Mouse (Mus musculus) limb, embryonic 11.5 days (tissue): ENCODE data around the gene Frs3. TPM values are rescaled to one million over a fixed set of nuclear protein-coding genes. Genes with fewer than 3 reads are reported as not detected.
"Not testable (repeated sequence)": the region's sequence is repeated elsewhere in the genome, so short reads cannot be mapped to it uniquely, and the experiment has no call there.

Experiments used
- ATAC-seq: fragments of 200-750 bp; cut with Nextera tagmentation; 2 replicates; pipeline ENCODE4 v1.8.0; 2017; ENCODE audit warnings: low read depth; ENCODE audit not compliant: insufficient number of reproducible peaks, low FRiP score, low TSS enrichment
- DNase-seq: peaks from one replicate; pipeline ENCODE4 v3.0.0-alpha.2; 2015; ENCODE audit warnings: low spot score
- H3K27ac ChIP-seq: fragments of 300-500 bp; sonication (generic); replicated peaks from 2 replicates; pipeline ENCODE4 v1.5.1; 2014; ENCODE audit warnings: low read depth, mild to moderate bottlenecking, low read length
- H3K27me3 ChIP-seq: fragments of 300-500 bp; sonication (generic); 2 replicates; pipeline ENCODE4 v1.6.1; 2014; ENCODE audit warnings: mild to moderate bottlenecking, low read length, mixed read lengths; ENCODE audit not compliant: control insufficient read depth, insufficient read depth
- H3K36me3 ChIP-seq: fragments of 300-500 bp; sonication (generic); 2 replicates; pipeline ENCODE4 v1.6.1; 2014; ENCODE audit warnings: mild to moderate bottlenecking, low read length, moderate library complexity, mixed read lengths; ENCODE audit not compliant: control insufficient read depth, insufficient read depth
- H3K4me1 ChIP-seq: fragments of 300-500 bp; sonication (generic); 2 replicates; pipeline ENCODE4 v1.6.1; 2014; ENCODE audit warnings: low read length, mixed read lengths; ENCODE audit not compliant: control insufficient read depth, insufficient read depth
- H3K4me2 ChIP-seq: fragments of 300-500 bp; sonication (generic); 2 replicates; pipeline ENCODE4 v1.6.1; 2014; ENCODE audit warnings: low read depth, mild to moderate bottlenecking, moderate library complexity; ENCODE audit not compliant: severe bottlenecking
- H3K4me3 ChIP-seq: fragments of 300-500 bp; sonication (generic); 2 replicates; pipeline ENCODE4 v1.5.1; 2014; ENCODE audit warnings: low read depth, low read length
- H3K9ac ChIP-seq: fragments of 300-500 bp; sonication (generic); 2 replicates; pipeline ENCODE4 v1.6.1; 2014; ENCODE audit warnings: mild to moderate bottlenecking, low read length
- H3K9me3 ChIP-seq: fragments of 300-500 bp; sonication (generic); 2 replicates; pipeline ENCODE4 v1.6.1; 2016; ENCODE audit warnings: low read length; ENCODE audit not compliant: control insufficient read depth
- WGBS: fragments of 180-500 bp; shearing (Covaris S2); extraction: QIAGEN DNeasy Blood & Tissue Kit; methylation state at CpG from one replicate; pipeline ENCODE4 v1.1.7; 2014; 5-methylcytosine and 5-hydroxymethylcytosine counted together
- polyA plus RNA-seq: library from polyadenylated mRNA; unstranded; fragments of >200 nt; fragmentation: Nextera tagmentation; extraction: Ambion mirVana; gene quantifications from 2 replicates; pipeline ENCODE4 v1.2.1, GENCODE M21; 2014

The Frs3 gene
- 3.9 and 4.2 TPM in 2 replicates for polyA plus RNA-seq

DNA sequence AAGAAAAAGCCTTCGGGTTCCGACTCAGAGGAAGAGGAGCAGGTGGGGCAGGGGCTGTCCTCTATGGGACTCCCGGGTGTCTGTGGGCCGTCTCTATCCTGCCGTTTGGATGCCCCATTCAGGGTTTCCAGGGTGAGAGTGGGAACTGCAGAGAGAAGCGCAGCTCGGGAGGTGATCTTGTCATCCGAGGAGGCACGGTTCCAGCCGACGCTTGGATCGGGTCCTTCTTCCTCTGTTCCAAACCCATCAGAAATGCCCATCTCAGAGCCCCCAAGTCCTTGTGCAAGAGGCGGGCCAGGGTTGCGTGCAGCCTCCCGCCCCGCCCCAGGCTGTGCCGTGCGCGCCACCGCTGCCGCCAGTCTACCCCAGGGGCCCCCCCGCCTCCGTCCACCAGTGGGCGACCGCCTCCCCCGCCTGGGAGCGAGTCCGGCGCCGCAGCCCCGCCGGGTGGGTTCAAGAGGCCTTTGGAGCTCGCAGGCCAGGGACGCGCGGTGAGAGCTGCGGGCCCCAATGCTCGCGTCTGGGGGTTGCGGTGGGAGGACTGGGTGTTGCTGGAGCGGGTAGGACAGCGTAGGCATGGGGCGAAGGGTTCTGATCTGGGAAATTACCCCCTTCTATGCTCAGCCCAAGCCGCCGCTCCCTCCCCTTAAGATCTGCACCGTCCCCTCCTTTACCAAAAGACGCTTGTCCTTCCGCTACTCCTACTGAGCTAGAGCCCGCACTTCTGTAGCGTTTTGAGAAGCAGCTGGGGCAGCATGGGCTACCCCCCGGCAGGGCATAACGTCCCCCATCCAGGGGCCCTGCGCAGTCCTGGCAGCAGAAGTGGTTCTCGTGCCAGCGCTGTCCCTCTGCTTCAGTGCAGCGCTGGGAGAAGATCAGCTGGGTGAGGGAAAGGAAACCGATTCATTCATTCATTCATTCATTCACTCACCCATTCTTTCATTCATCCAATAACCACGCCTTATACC is at the start of gene Frs3:
Frs3 (plus strand) TSS at position 423 of the 968 bp plus-strand sequence.
- WGBS = 2% methylated on average over 56 of the region's 58 CpGs
- H3K36me3 ChIP-seq = 0 out of 2 replicates have a peak, but pooled peaks cover 4% of the 10 kb centered on the region
- peak within 1 kb of the TSS; percentile 74 for H3K4me3 ChIP-seq
- H3K9me3 ChIP-seq = no peaks in the 10 kb centered on the region
- peak within 1 kb of the TSS; percentile 95 for H3K4me2 ChIP-seq
- DNase-seq (peak; percentile 80), ATAC-seq (peak; percentile 28; the same call in 1 of the 2 replicates)
- H3K27ac ChIP-seq = 0 out of 2 replicates have a peak within 1 kb of the TSS, but pooled peaks have one; percentile 0
- H3K4me1 ChIP-seq = peaks cover 12% of the 10 kb centered on the region
- H3K9ac ChIP-seq = peak within 1 kb of the TSS; percentile 81
- H3K27me3 ChIP-seq = no peaks in the 10 kb centered on the region

DNA sequence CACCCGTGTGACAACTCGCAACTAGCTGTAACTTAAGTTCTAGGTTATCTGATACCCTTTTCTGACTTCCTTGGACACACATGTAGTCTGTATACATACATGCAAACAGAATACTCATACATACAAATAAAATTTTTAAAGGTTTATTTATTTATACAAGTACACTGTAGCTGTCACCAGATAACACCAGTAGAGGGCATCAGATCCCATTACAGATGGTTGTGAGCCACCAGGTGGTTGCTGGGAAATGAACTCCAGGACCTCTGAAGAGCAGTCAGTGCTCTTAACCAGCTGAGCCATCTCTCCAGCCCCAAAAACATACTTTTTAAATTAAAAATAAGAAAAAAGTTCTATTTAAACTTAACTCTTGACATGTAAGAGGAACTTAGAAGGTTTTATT is 45.8 kb upstream of the Frs3 start:
- Histone ChIP-seq H3K27me3 (no peaks in the 10 kb centered on the region), H3K4me3 (no peak overlapping the region), H3K36me3 (no peaks in the 10 kb centered on the region), H3K27ac (no peak overlapping the region), H3K9me3 (no peaks in the 10 kb centered on the region), H3K4me2 (no peak overlapping the region), H3K4me1 (no peaks in the 10 kb centered on the region), H3K9ac (no peak overlapping the region)
- 77% methylated on average over 2 of the region's 2 CpGs for WGBS
- no peak for DNase-seq
- ATAC-seq = no peak

DNA sequence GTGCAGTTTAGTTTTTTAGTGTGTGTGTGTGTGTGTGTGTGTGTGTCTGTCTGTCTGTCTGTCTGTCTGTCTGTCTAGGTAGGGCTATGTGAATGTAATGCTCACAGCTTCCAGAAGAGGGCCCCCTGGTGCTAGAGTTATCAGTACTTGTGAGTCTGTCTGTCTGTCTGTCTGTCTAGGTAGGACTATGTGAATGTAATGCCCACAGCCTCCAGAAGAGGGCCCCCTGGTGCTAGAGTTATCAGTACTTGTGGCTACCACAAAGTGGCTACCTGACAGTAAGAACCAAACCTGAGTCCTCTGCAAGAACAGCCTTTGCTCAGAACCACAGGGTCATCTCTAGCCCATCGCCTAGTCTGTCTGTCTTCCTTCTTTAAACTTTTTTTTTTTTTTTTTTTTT is 42.1 kb upstream of the Frs3 start:
- 58% methylated on average over 1 of the region's 1 CpGs for WGBS
- peak; percentile 76 for DNase-seq
- Histone ChIP-seq H3K4me1 (no peaks in the 10 kb centered on the region), H3K27ac (no peak overlapping the region), H3K36me3 (no peaks in the 10 kb centered on the region), H3K4me2 (no peak overlapping the region), H3K4me3 (no peak overlapping the region), H3K9ac (no peak overlapping the region), H3K9me3 (no peaks in the 10 kb centered on the region), H3K27me3 (no peaks in the 10 kb centered on the region)
- ATAC-seq = no peak

DNA sequence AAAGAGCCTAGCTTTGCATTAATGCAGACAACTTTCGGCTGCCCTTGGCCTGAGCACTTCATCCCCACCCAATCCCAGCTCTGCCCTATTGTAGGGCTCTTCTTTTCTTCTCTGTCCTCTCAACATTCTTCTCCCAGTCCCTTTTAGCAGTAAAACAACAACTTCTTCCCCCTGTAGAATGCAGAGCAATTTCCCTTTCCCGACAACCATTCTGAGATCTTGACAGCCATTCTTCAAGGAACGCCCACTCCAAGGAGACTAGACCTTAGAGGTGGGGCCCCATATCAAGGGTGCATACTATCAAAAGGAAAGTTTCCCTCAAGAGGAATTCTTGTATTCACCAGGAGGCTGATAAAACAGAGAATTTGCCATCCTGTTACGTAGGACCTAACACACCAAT is 39.9 kb upstream of the Frs3 start:
- no peak overlapping the region for H3K9ac ChIP-seq
- WGBS = 77% methylated on average over 4 of the region's 4 CpGs
- no peak overlapping the region for H3K4me2 ChIP-seq
- no peaks in the 10 kb centered on the region for H3K4me1 ChIP-seq
- no peak overlapping the region for H3K27ac ChIP-seq
- no peak for ATAC-seq
- no peak overlapping the region for H3K4me3 ChIP-seq
- H3K9me3 ChIP-seq = no peaks in the 10 kb centered on the region
- no peak for DNase-seq
- no peaks in the 10 kb centered on the region for H3K27me3 ChIP-seq
- no peaks in the 10 kb centered on the region for H3K36me3 ChIP-seq

DNA sequence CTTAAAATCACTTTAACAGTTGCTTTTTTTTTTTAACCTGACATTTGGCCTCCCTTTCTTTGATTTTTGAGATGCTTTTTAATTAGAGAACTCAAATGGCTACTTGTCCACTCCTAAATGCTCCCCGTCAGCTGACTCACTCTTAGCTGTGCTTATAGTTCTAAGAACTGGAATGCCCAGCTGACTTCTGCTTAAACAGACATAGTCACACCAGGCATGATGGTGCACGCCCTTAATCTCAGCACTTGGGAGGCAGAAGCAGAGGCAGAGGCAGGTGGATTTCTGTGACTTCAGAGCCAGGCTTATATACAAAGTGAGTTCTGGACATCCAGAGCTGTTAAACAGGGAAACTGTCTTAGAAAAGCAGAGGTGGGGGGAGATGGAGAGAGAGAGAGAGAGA is 36.9 kb upstream of the Frs3 start:
- Histone ChIP-seq H3K27ac (no peak overlapping the region), H3K36me3 (no peaks in the 10 kb centered on the region), H3K4me2 (no peak overlapping the region), H3K9ac (no peak overlapping the region), H3K4me1 (no peaks in the 10 kb centered on the region), H3K27me3 (no peaks in the 10 kb centered on the region), H3K4me3 (no peak overlapping the region), H3K9me3 (no peaks in the 10 kb centered on the region)
- DNase-seq = no peak
- WGBS = 90% methylated on average over 2 of the region's 2 CpGs
- ATAC-seq = no peak

DNA sequence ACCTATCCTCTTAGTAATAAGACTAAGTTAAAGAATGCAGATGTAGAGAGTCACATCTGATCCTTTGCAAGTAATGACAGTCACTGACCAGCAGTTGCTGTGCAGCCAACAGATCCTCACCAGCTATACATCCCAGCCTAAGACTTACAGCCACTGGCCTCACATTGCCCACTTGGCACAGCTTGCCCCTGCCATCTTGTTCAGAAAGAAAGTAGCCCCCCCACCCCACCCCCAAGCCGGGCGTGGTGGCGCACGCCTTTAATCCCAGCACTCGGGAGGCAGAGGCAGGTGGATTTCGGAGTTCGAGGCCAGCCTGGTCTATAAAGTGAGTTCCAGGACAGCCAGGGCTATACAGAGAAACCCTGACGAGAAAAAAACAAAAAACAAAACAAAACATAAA is 34.5 kb upstream of the Frs3 start:
- not testable (repeated sequence) for H3K27me3 ChIP-seq, H3K4me1 ChIP-seq, H3K9ac ChIP-seq, H3K4me2 ChIP-seq, H3K36me3 ChIP-seq, DNase-seq, H3K4me3 ChIP-seq, ATAC-seq, H3K9me3 ChIP-seq, H3K27ac ChIP-seq
- 93% methylated on average over 8 of the region's 8 CpGs for WGBS

DNA sequence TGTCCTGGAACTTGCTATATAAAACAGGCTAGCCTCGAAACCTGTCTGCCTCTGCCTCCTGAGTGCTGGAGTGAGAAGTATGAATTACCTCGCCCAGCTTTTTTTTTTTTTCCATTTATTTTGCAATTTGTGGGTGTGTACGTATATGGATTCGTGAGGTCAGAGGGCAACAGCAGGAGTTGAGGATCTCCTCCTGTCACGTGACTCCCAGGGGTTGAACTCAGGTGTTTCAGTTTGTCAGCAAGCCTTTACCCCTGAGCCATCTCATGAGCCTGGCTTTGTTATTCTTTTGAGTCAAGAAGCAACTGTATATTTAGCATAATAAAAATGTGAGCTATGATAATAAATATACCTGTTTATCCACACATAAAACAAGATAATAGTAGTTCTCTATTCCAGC is 33.1 kb upstream of the Frs3 start:
- Histone ChIP-seq H3K9me3 (no peaks in the 10 kb centered on the region), H3K27ac (no peak overlapping the region), H3K9ac (no peak overlapping the region), H3K4me2 (no peak overlapping the region), H3K4me3 (no peak overlapping the region), H3K36me3 (no peaks in the 10 kb centered on the region), H3K4me1 (no peaks in the 10 kb centered on the region), H3K27me3 (no peaks in the 10 kb centered on the region)
- no peak for DNase-seq
- no peak for ATAC-seq
- WGBS = 84% methylated on average over 5 of the region's 5 CpGs

DNA sequence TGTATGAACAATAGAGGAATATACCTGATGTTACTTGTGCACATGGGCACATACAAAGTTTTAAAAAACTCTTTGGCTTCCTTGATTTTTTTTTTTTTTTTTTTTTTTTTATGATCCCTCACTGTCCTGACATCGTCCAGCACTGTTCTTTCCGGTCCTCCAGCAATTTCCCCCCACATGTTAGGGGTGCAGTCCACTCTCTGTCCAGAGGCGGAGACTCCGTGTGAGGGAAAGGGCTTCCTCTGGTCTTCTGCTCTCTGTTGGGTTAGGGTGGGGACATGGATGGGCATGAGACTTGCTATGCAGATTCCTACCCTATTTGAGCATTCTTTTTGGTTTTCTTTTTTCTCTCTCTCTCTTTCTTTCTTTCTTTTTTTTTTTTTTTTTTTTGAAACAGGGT is 30.9 kb upstream of the Frs3 start:
- H3K36me3 ChIP-seq = no peaks in the 10 kb centered on the region
- H3K4me2 ChIP-seq = no peak overlapping the region
- 84% methylated on average over 4 of the region's 4 CpGs for WGBS
- H3K4me3 ChIP-seq = no peak overlapping the region
- H3K27ac ChIP-seq = no peak overlapping the region
- no peaks in the 10 kb centered on the region for H3K4me1 ChIP-seq
- H3K9me3 ChIP-seq = no peaks in the 10 kb centered on the region
- DNase-seq = no peak
- no peak overlapping the region for H3K9ac ChIP-seq
- ATAC-seq = no peak
- no peaks in the 10 kb centered on the region for H3K27me3 ChIP-seq
